Mouse (Mus musculus): ENCODE results near the gene Gm5089.

DNA sequence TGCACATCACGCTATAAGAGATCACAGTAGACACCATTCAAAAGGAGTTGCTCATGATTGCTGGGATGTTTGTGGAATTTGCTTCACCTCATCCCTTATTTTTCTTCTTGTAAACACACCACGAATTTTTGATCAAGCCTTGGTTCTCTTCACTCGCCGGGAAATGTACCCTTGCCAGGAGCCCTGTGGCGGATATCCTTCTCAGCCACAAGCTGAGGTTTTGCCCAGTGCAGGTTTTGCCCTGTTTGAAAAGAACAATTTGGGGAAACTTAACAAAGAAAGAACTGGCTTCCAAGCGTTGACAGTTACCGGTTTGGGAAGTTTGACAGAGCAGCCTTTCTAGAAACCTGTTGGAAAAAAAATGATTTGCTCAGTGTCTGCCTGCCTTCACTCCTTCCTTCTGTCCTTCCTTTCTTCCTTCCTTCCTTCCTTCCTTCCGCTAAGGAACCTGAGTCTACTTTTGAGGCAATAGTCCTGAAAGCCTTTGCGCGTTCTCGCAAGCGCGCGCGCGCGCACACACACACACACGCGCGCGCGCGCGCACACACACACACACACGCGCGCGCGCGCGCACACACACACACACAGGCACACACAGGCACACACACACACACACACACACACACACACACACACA, 20.7 kb upstream of the Gm5089 start:
- TF ChIP-seq TAL1 (IDR thresholded peaks at IDR 0.05; ENCODE audit: low read length) (no peak), GATA1 (IDR thresholded peaks at IDR 0.05; ENCODE audit: low read length) (no peak)

All from erythroblast, embryonic 14.5 days (primary cell).